Mouse (Mus musculus): Measurements from ENCODE around the gene St7. TPM values are rescaled to one million over a fixed set of nuclear protein-coding genes. Genes with fewer than 3 reads are reported as not detected.
"Not testable (repeated sequence)": the region's sequence is repeated elsewhere in the genome, so short reads cannot be mapped to it uniquely, and the experiment has no call there.

Gene St7
- polyA plus RNA-seq, 1 experiment from 2014 or later: 25.5 TPM

GRCm38 (mm10) chr6:17696321-17696734, 3.6 kb downstream of the St7 start:
- DNase-seq (ENCODE audit: low spot score): peak; percentile 67

GRCm38 (mm10) chr6:17700936-17701612, 8.3 kb downstream of the St7 start:
- H3K27ac ChIP-seq (ENCODE audit: low read depth): no peak overlapping the region
- WGBS: 63% methylated on average over 7 of the region's 7 CpGs
- DNase-seq (ENCODE audit: low spot score) (no peak), ATAC-seq (replicated peaks; ENCODE audit: low FRiP score, low TSS enrichment, low read depth) (no peak)
- no peaks in the 10 kb centered on the region for H3K36me3 ChIP-seq (ENCODE audit: control insufficient read depth, insufficient read depth, low read length)
- H3K27me3 ChIP-seq (replicated peaks; ENCODE audit: control insufficient read depth, insufficient read depth, low read length): no peaks in the 10 kb centered on the region
- H3K4me1 ChIP-seq (replicated peaks; ENCODE audit: control insufficient read depth, insufficient read depth, low read length): 0 out of 2 replicates have a peak, but pooled peaks cover 2% of the 10 kb centered on the region
- no peak overlapping the region for H3K9ac ChIP-seq (ENCODE audit: low read length)
- H3K4me3 ChIP-seq (ENCODE audit: low read depth, low read length): no peak overlapping the region
- no peak overlapping the region for H3K4me2 ChIP-seq (ENCODE audit: low read length)
- H3K9me3 ChIP-seq (ENCODE audit: control insufficient read depth, low read length): no peaks in the 10 kb centered on the region

More at GRCm38 (mm10) chr6:17696321-17696734, 3.6 kb downstream of the St7 start:
- Histone ChIP-seq H3K4me1 (replicated peaks; ENCODE audit: control insufficient read depth, insufficient read depth, low read length) (peaks cover 9% of the 10 kb centered on the region; the same call in 1 of the 2 replicates), H3K4me3 (ENCODE audit: low read depth, low read length) (no peak overlapping the region), H3K9ac (ENCODE audit: low read length) (no peak overlapping the region), H3K36me3 (ENCODE audit: control insufficient read depth, insufficient read depth, low read length) (no peaks in the 10 kb centered on the region), H3K27me3 (replicated peaks; ENCODE audit: control insufficient read depth, insufficient read depth, low read length) (no peaks in the 10 kb centered on the region), H3K4me2 (ENCODE audit: low read length) (no peak overlapping the region; the same call in 1 of the 2 replicates), H3K27ac (ENCODE audit: low read depth) (no peak overlapping the region), H3K9me3 (ENCODE audit: control insufficient read depth, low read length) (no peaks in the 10 kb centered on the region)
- 49% methylated on average over 5 of the region's 5 CpGs for WGBS
- no peak for ATAC-seq (replicated peaks; ENCODE audit: low FRiP score, low TSS enrichment, low read depth)

- WGBS: 90% methylated on average over 1 of the region's 1 CpGs
- ATAC-seq (replicated peaks; ENCODE audit: low FRiP score, low TSS enrichment, low read depth); H3K4me2 ChIP-seq (ENCODE audit: low read length): not testable (repeated sequence)
Measured at GRCm38 (mm10) chr6:17704038-17704437, 11.3 kb downstream of the St7 start.

GRCm38 (mm10) chr6:17705973-17706372, 13.2 kb downstream of the St7 start:
- WGBS: 96% methylated on average over 3 of the region's 3 CpGs
- H3K4me3 ChIP-seq (ENCODE audit: low read depth, low read length): no peak overlapping the region

More at GRCm38 (mm10) chr6:17704038-17704437, 11.3 kb downstream of the St7 start:
- H3K36me3 ChIP-seq (ENCODE audit: control insufficient read depth, insufficient read depth, low read length); DNase-seq (ENCODE audit: low spot score); H3K9ac ChIP-seq (ENCODE audit: low read length); H3K4me3 ChIP-seq (ENCODE audit: low read depth, low read length); H3K27ac ChIP-seq (ENCODE audit: low read depth); H3K4me1 ChIP-seq (replicated peaks; ENCODE audit: control insufficient read depth, insufficient read depth, low read length); H3K27me3 ChIP-seq (replicated peaks; ENCODE audit: control insufficient read depth, insufficient read depth, low read length); H3K9me3 ChIP-seq (ENCODE audit: control insufficient read depth, low read length): not testable (repeated sequence)

GRCm38 (mm10) chr6:17718978-17719377, 26.2 kb downstream of the St7 start:
- H3K9ac ChIP-seq (ENCODE audit: low read length): no peak overlapping the region
- no peak overlapping the region for H3K4me2 ChIP-seq (ENCODE audit: low read length)
- no peak overlapping the region for H3K4me3 ChIP-seq (ENCODE audit: low read depth, low read length)
- no peak overlapping the region for H3K27ac ChIP-seq (ENCODE audit: low read depth)
- no peaks in the 10 kb centered on the region for H3K9me3 ChIP-seq (ENCODE audit: control insufficient read depth, low read length)
- ATAC-seq (replicated peaks; ENCODE audit: low FRiP score, low TSS enrichment, low read depth) (no peak), DNase-seq (ENCODE audit: low spot score) (no peak)
- no peaks in the 10 kb centered on the region for H3K27me3 ChIP-seq (replicated peaks; ENCODE audit: control insufficient read depth, insufficient read depth, low read length)
- H3K4me1 ChIP-seq (replicated peaks; ENCODE audit: control insufficient read depth, insufficient read depth, low read length): 0 out of 2 replicates have a peak, but pooled peaks cover 2% of the 10 kb centered on the region
- 94% methylated on average over 7 of the region's 7 CpGs for WGBS
- no peaks in the 10 kb centered on the region for H3K36me3 ChIP-seq (ENCODE audit: control insufficient read depth, insufficient read depth, low read length)

More at GRCm38 (mm10) chr6:17705973-17706372, 13.2 kb downstream of the St7 start:
- DNase-seq (ENCODE audit: low spot score): no peak
- no peak overlapping the region for H3K9ac ChIP-seq (ENCODE audit: low read length)
- no peak overlapping the region for H3K4me2 ChIP-seq (ENCODE audit: low read length)
- ATAC-seq (replicated peaks; ENCODE audit: low FRiP score, low TSS enrichment, low read depth): no peak
- H3K27ac ChIP-seq (ENCODE audit: low read depth): no peak overlapping the region
- H3K36me3 ChIP-seq (ENCODE audit: control insufficient read depth, insufficient read depth, low read length): no peaks in the 10 kb centered on the region
- no peaks in the 10 kb centered on the region for H3K9me3 ChIP-seq (ENCODE audit: control insufficient read depth, low read length)
- no peaks in the 10 kb centered on the region for H3K27me3 ChIP-seq (replicated peaks; ENCODE audit: control insufficient read depth, insufficient read depth, low read length)
- H3K4me1 ChIP-seq (replicated peaks; ENCODE audit: control insufficient read depth, insufficient read depth, low read length): no peaks in the 10 kb centered on the region

GRCm38 (mm10) chr6:17719423-17719822, 26.7 kb downstream of the St7 start:
- Histone ChIP-seq H3K4me1 (replicated peaks; ENCODE audit: control insufficient read depth, insufficient read depth, low read length) (0 out of 2 replicates have a peak, but pooled peaks cover 2% of the 10 kb centered on the region), H3K27ac (ENCODE audit: low read depth) (no peak overlapping the region), H3K4me3 (ENCODE audit: low read depth, low read length) (no peak overlapping the region), H3K9me3 (ENCODE audit: control insufficient read depth, low read length) (no peaks in the 10 kb centered on the region), H3K27me3 (replicated peaks; ENCODE audit: control insufficient read depth, insufficient read depth, low read length) (no peaks in the 10 kb centered on the region), H3K9ac (ENCODE audit: low read length) (no peak overlapping the region), H3K36me3 (ENCODE audit: control insufficient read depth, insufficient read depth, low read length) (no peaks in the 10 kb centered on the region), H3K4me2 (ENCODE audit: low read length) (no peak overlapping the region)
- WGBS: 94% methylated on average over 5 of the region's 5 CpGs
- DNase-seq (ENCODE audit: low spot score): no peak
- no peak for ATAC-seq (replicated peaks; ENCODE audit: low FRiP score, low TSS enrichment, low read depth)

- Histone ChIP-seq H3K27me3 (replicated peaks; ENCODE audit: control insufficient read depth, insufficient read depth, low read length) (no peaks in the 10 kb centered on the region), H3K36me3 (ENCODE audit: control insufficient read depth, insufficient read depth, low read length) (no peaks in the 10 kb centered on the region), H3K4me1 (replicated peaks; ENCODE audit: control insufficient read depth, insufficient read depth, low read length) (0 out of 2 replicates have a peak, but pooled peaks cover 2% of the 10 kb centered on the region), H3K9me3 (ENCODE audit: control insufficient read depth, low read length) (no peaks in the 10 kb centered on the region), H3K4me3 (ENCODE audit: low read depth, low read length) (no peak overlapping the region), H3K27ac (ENCODE audit: low read depth) (no peak overlapping the region), H3K4me2 (ENCODE audit: low read length) (no peak overlapping the region), H3K9ac (ENCODE audit: low read length) (no peak overlapping the region)
- no peak for ATAC-seq (replicated peaks; ENCODE audit: low FRiP score, low TSS enrichment, low read depth)
- WGBS: 46% methylated on average over 6 of the region's 6 CpGs
- no peak for DNase-seq (ENCODE audit: low spot score)
Measured at GRCm38 (mm10) chr6:17720022-17720421, 27.3 kb downstream of the St7 start.

GRCm38 (mm10) chr6:17721706-17722105, 29.0 kb downstream of the St7 start:
- no peaks in the 10 kb centered on the region for H3K9me3 ChIP-seq (ENCODE audit: control insufficient read depth, low read length)
- ATAC-seq (replicated peaks; ENCODE audit: low FRiP score, low TSS enrichment, low read depth) (no peak), DNase-seq (ENCODE audit: low spot score) (no peak)
- H3K4me3 ChIP-seq (ENCODE audit: low read depth, low read length): no peak overlapping the region
- 0 out of 2 replicates have a peak, but pooled peaks cover 2% of the 10 kb centered on the region for H3K4me1 ChIP-seq (replicated peaks; ENCODE audit: control insufficient read depth, insufficient read depth, low read length)
- H3K36me3 ChIP-seq (ENCODE audit: control insufficient read depth, insufficient read depth, low read length): no peaks in the 10 kb centered on the region
- H3K4me2 ChIP-seq (ENCODE audit: low read length): no peak overlapping the region
- H3K9ac ChIP-seq (ENCODE audit: low read length): no peak overlapping the region
- H3K27me3 ChIP-seq (replicated peaks; ENCODE audit: control insufficient read depth, insufficient read depth, low read length): no peaks in the 10 kb centered on the region
- no peak overlapping the region for H3K27ac ChIP-seq (ENCODE audit: low read depth)
- 76% methylated on average over 5 of the region's 5 CpGs for WGBS
